Mouse (Mus musculus) heart, embryonic 11.5 days (tissue): ENCODE results near the gene Clcn3. TPM values are rescaled to one million over a fixed set of nuclear protein-coding genes. Genes with fewer than 3 reads are reported as not detected.

Source experiments
- polyA plus RNA-seq: library from polyadenylated mRNA; unstranded; fragments of >200 nt; fragmentation: Nextera tagmentation; extraction: Ambion mirVana; gene quantifications from 2 replicates; pipeline ENCODE4 v1.2.1, GENCODE M21; 2014

Clcn3 gene
- polyA plus RNA-seq, 1 experiment from 2014 or later: 24.4 TPM

Other genes with a start within 250 kb of the Clcn3 start
- gene Hpf1, start 92.9 kb downstream of the Clcn3 start, polyA plus RNA-seq: 75.0 and 75.8 TPM in 2 replicates
- 15.4 and 16.4 TPM in 2 replicates for gene Nek1, start 9.9 kb upstream of the Clcn3 start, polyA plus RNA-seq
- 6.4 and 7.1 TPM in 2 replicates for gene Sh3rf1, start 240.6 kb upstream of the Clcn3 start, polyA plus RNA-seq